Mouse (Mus musculus): ENCODE results near the gene Apol10b.

GRCm38 (mm10) chr15:77588981-77589380 is 6.9 kb downstream of the Apol10b start:
- TF ChIP-seq POLR2A (IDR thresholded peaks at IDR 0.05; ENCODE audit: borderline replicate concordance, extremely low read depth, insufficient read depth, insufficient read length, poor library complexity, severe bottlenecking), result no peak
- TF ChIP-seq CTCF (IDR thresholded peaks at IDR 0.05; ENCODE audit: borderline replicate concordance, extremely low read depth, insufficient read depth, insufficient read length), result no peak

Data from brain, embryonic 14.5 days (tissue).